Mouse (Mus musculus): ENCODE measurements at regions not wholly inside any gene's neighbourhood (a gene's known extent, or its start where the extent isn't known, plus 50 kb on each side); places are given as distances from the start of the nearest gene placed in this dataset.

DNA sequence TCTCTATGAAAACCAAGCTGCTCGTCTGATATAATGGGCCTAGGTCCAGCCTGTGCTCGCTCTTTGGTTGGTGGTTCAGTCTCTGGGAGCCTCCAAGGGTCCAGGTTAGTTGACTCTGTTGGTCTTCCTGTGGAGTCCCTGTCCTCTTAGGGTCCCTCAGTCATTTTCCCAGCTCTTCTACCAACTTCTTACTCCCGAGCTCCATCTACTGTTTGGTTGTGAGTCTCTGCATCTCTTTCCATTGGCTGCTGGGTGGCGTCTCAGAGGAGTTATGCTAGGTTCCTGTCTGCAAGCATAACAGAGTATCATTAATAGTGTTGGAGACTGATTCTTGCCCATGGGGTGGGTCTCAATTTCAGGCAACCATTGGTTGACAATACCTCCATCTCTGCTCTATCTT is 60.0 kb upstream of the Topaz1 start:
- no peak overlapping the region for H3K4me3 ChIP-seq (replicated peaks; ENCODE audit: low read depth, low read length)
- DNase-seq = peak; percentile 83
- no peak overlapping the region for H3K27ac ChIP-seq (replicated peaks; ENCODE audit: low read depth, low read length)
- H3K9me3 ChIP-seq (ENCODE audit: control insufficient read depth, low read length) = no peaks in the 10 kb centered on the region
- no peaks in the 10 kb centered on the region for H3K27me3 ChIP-seq (ENCODE audit: control insufficient read depth, insufficient read depth, low read length)
- H3K9ac ChIP-seq (replicated peaks; ENCODE audit: low read length) = no peak overlapping the region
- no peak for ATAC-seq (ENCODE audit: low FRiP score, low TSS enrichment)
- 18% methylated on average over 4 of the region's 4 CpGs for whole genome bisulfite sequencing
- H3K4me1 ChIP-seq (ENCODE audit: control insufficient read depth, insufficient read depth, low read length) = no peaks in the 10 kb centered on the region
- no peaks in the 10 kb centered on the region for H3K36me3 ChIP-seq (ENCODE audit: control insufficient read depth, insufficient read depth, low read length)
- no peak overlapping the region for H3K4me2 ChIP-seq (ENCODE audit: low read length)

DNA sequence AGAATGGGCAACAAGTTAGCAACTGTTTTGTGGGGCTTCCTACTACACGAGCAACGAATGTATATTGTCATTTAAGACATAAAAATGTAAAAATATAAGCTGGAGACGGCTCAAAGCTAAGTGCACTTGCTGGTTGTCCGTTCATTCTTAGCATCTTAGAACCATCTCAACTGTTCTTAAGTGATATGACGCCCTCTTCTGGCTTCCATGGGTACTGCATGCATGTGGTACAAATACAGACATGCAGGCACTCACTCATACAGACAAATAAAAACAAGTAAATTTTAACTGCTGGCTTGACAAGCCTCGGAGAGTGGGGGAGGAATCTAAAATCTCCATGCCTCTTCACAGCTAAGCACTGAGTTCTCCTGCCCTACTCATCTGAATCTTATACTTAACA is 55.3 kb upstream of the Topaz1 start:
- Histone ChIP-seq H3K27ac (replicated peaks; ENCODE audit: low read depth, low read length) (no peak overlapping the region), H3K9me3 (ENCODE audit: control insufficient read depth, low read length) (no peaks in the 10 kb centered on the region), H3K36me3 (ENCODE audit: control insufficient read depth, insufficient read depth, low read length) (no peaks in the 10 kb centered on the region), H3K4me2 (ENCODE audit: low read length) (no peak overlapping the region), H3K4me1 (ENCODE audit: control insufficient read depth, insufficient read depth, low read length) (peaks cover 7% of the 10 kb centered on the region; the same call in 1 of the 2 replicates), H3K4me3 (replicated peaks; ENCODE audit: low read depth, low read length) (no peak overlapping the region), H3K27me3 (ENCODE audit: control insufficient read depth, insufficient read depth, low read length) (no peaks in the 10 kb centered on the region), H3K9ac (replicated peaks; ENCODE audit: low read length) (no peak overlapping the region)
- peak; percentile 59 for DNase-seq
- 72% methylated on average over 6 of the region's 6 CpGs for WGBS
- no peak for ATAC-seq (ENCODE audit: low FRiP score, low TSS enrichment)

DNA sequence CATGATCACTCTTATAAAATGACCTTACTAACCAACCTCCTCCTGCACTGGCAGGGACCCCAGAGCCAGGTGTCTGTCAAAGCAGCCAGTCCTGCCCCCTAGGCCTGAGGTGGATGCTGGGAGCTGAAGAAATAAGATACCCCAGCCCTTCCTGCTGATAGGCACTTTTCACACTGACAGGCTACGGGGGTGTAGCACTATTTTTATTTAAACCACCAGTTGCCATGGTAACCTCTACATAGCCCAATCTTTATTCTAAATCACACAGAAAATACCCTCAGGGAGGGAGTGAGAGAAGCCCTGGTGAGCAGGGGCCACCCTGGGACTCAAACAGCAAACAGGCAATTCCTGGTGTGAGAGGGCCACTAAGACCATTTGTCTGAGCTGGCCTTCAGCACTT is 51.4 kb upstream of the Topaz1 start:
- Histone ChIP-seq H3K9ac (replicated peaks; ENCODE audit: low read length) (no peak overlapping the region), H3K9me3 (ENCODE audit: control insufficient read depth, low read length) (no peaks in the 10 kb centered on the region), H3K4me2 (ENCODE audit: low read length) (no peak overlapping the region), H3K27me3 (ENCODE audit: control insufficient read depth, insufficient read depth, low read length) (no peaks in the 10 kb centered on the region), H3K4me1 (ENCODE audit: control insufficient read depth, insufficient read depth, low read length) (peaks cover 7% of the 10 kb centered on the region; the same call in 1 of the 2 replicates), H3K27ac (replicated peaks; ENCODE audit: low read depth, low read length) (no peak overlapping the region), H3K36me3 (ENCODE audit: control insufficient read depth, insufficient read depth, low read length) (no peaks in the 10 kb centered on the region), H3K4me3 (replicated peaks; ENCODE audit: low read depth, low read length) (no peak overlapping the region)
- ATAC-seq (ENCODE audit: low FRiP score, low TSS enrichment) (no peak), DNase-seq (peak; percentile 46)
- 0% methylated on average over 1 of the region's 1 CpGs for WGBS

Small RNA genes in the stretch of these regions (microRNA-seq; reads per million reads assigned to microRNA genes)
- 1,118 reads per million, percentile 83 among the genes with 10 or more reads in this experiment for gene Mir138-1
